Mouse (Mus musculus): ENCODE results near the gene Mark4. TPM values are rescaled to one million over a fixed set of nuclear protein-coding genes. Genes with fewer than 3 reads are reported as not detected.

The Mark4 gene
- polyA plus RNA-seq, 1 experiment from 2014 or later = 8.9 TPM

- no peak for DNase-seq (ENCODE audit: low spot score)
- H3K27ac ChIP-seq = peak overlapping the region; percentile 73
- peaks cover 51% of the 10 kb centered on the region for H3K27me3 ChIP-seq (ENCODE audit: insufficient read depth, poor library complexity, severe bottlenecking)
- no peaks in the 10 kb centered on the region for H3K9me3 ChIP-seq
- H3K36me3 ChIP-seq = 0 out of 2 replicates have a peak, but pooled peaks cover 2% of the 10 kb centered on the region
- H3K4me3 ChIP-seq = peak overlapping the region; percentile 45
- peaks cover 30% of the 10 kb centered on the region for H3K4me1 ChIP-seq
- WGBS = 6% methylated on average over 22 of the region's 22 CpGs
Measured at GRCm38 (mm10) chr7:19464367-19465307, 6.0 kb upstream of the Mark4 start.

- Histone ChIP-seq H3K27me3 (ENCODE audit: insufficient read depth, poor library complexity, severe bottlenecking) (peaks cover 36% of the 10 kb centered on the region), H3K4me1 (peaks cover 35% of the 10 kb centered on the region), H3K36me3 (no peaks in the 10 kb centered on the region), H3K4me3 (peak within 1 kb of the TSS; percentile 50), H3K27ac (peak within 1 kb of the TSS; percentile 74), H3K9me3 (no peaks in the 10 kb centered on the region)
- DNase-seq (ENCODE audit: low spot score) = no peak
- 16% methylated on average over 6 of the region's 6 CpGs for WGBS
Measured at GRCm38 (mm10) chr7:19462884-19463381, 4.3 kb upstream of the Mark4 start, which contains the start of gene Exoc3l2. Exoc3l2 (plus strand) TSS chr7:19463331.

- WGBS = 65% methylated on average over 4 of the region's 4 CpGs
- peaks cover 40% of the 10 kb centered on the region for H3K4me1 ChIP-seq
- no peaks in the 10 kb centered on the region for H3K36me3 ChIP-seq
- peak overlapping the region; percentile 74 for H3K27ac ChIP-seq
- no peaks in the 10 kb centered on the region for H3K9me3 ChIP-seq
- H3K27me3 ChIP-seq (ENCODE audit: insufficient read depth, poor library complexity, severe bottlenecking) = peaks cover 32% of the 10 kb centered on the region
- no peak overlapping the region for H3K4me3 ChIP-seq
- no peak for DNase-seq (ENCODE audit: low spot score)
Measured at GRCm38 (mm10) chr7:19462443-19462842, 3.8 kb upstream of the Mark4 start.

GRCm38 (mm10) chr7:19461488-19461887, 2.9 kb upstream of the Mark4 start:
- H3K9me3 ChIP-seq = no peaks in the 10 kb centered on the region
- no peak overlapping the region for H3K4me3 ChIP-seq
- no peak overlapping the region for H3K27ac ChIP-seq
- peaks cover 50% of the 10 kb centered on the region for H3K4me1 ChIP-seq
- peak; percentile 90 for DNase-seq (ENCODE audit: low spot score)
- WGBS = 15% methylated on average over 6 of the region's 6 CpGs
- peaks cover 23% of the 10 kb centered on the region for H3K27me3 ChIP-seq (ENCODE audit: insufficient read depth, poor library complexity, severe bottlenecking)
- H3K36me3 ChIP-seq = peaks cover 5% of the 10 kb centered on the region; the same call in 1 of the 2 replicates

GRCm38 (mm10) chr7:19460500-19460899, 1.9 kb upstream of the Mark4 start:
- Histone ChIP-seq H3K9me3 (no peaks in the 10 kb centered on the region), H3K27me3 (ENCODE audit: insufficient read depth, poor library complexity, severe bottlenecking) (peaks cover 14% of the 10 kb centered on the region), H3K27ac (no peak overlapping the region), H3K4me1 (peaks cover 57% of the 10 kb centered on the region), H3K36me3 (peaks cover 14% of the 10 kb centered on the region), H3K4me3 (no peak overlapping the region)
- 64% methylated on average over 1 of the region's 1 CpGs for WGBS
- no peak for DNase-seq (ENCODE audit: low spot score)

GRCm38 (mm10) chr7:19459144-19459870, 686 bp upstream of the Mark4 start:
- Histone ChIP-seq H3K9me3 (no peaks in the 10 kb centered on the region), H3K36me3 (peaks cover 24% of the 10 kb centered on the region), H3K4me3 (peak overlapping the region; percentile 99), H3K27me3 (ENCODE audit: insufficient read depth, poor library complexity, severe bottlenecking) (peaks cover 9% of the 10 kb centered on the region; the same call in 1 of the 2 replicates), H3K27ac (peak overlapping the region; percentile 92), H3K4me1 (peaks cover 46% of the 10 kb centered on the region)
- 19% methylated on average over 6 of the region's 6 CpGs for WGBS
- DNase-seq (ENCODE audit: low spot score) = no peak

- Histone ChIP-seq H3K36me3 (peaks cover 37% of the 10 kb centered on the region), H3K4me3 (peak overlapping the region; percentile 99), H3K4me1 (peaks cover 40% of the 10 kb centered on the region), H3K27ac (peak overlapping the region; percentile 92), H3K9me3 (no peaks in the 10 kb centered on the region), H3K27me3 (ENCODE audit: insufficient read depth, poor library complexity, severe bottlenecking) (0 out of 2 replicates have a peak, but pooled peaks cover 3% of the 10 kb centered on the region)
- DNase-seq (ENCODE audit: low spot score) = peak; percentile 91
- 0% methylated on average over 31 of the region's 31 CpGs for WGBS
Measured at GRCm38 (mm10) chr7:19458072-19458486, 542 bp downstream of the Mark4 start.

GRCm38 (mm10) chr7:19457414-19458071, 1.1 kb downstream of the Mark4 start:
- Histone ChIP-seq H3K27ac (peak overlapping the region; percentile 92), H3K36me3 (peaks cover 39% of the 10 kb centered on the region), H3K27me3 (ENCODE audit: insufficient read depth, poor library complexity, severe bottlenecking) (no peaks in the 10 kb centered on the region), H3K9me3 (no peaks in the 10 kb centered on the region), H3K4me1 (peaks cover 35% of the 10 kb centered on the region), H3K4me3 (peak overlapping the region; percentile 99)
- no peak for DNase-seq (ENCODE audit: low spot score)
- WGBS = 7% methylated on average over 14 of the region's 14 CpGs

GRCm38 (mm10) chr7:19456628-19457027, 2.0 kb downstream of the Mark4 start:
- Histone ChIP-seq H3K27me3 (ENCODE audit: insufficient read depth, poor library complexity, severe bottlenecking) (no peaks in the 10 kb centered on the region), H3K4me3 (peak overlapping the region; percentile 99; the same call in 1 of the 2 replicates), H3K36me3 (peaks cover 48% of the 10 kb centered on the region), H3K9me3 (no peaks in the 10 kb centered on the region), H3K27ac (no peak overlapping the region), H3K4me1 (peaks cover 32% of the 10 kb centered on the region)
- no peak for DNase-seq (ENCODE audit: low spot score)
- WGBS = 89% methylated on average over 7 of the region's 7 CpGs

- WGBS = 65% methylated on average over 11 of the region's 11 CpGs
- peaks cover 32% of the 10 kb centered on the region for H3K4me1 ChIP-seq
- no peak for DNase-seq (ENCODE audit: low spot score)
- H3K27me3 ChIP-seq (ENCODE audit: insufficient read depth, poor library complexity, severe bottlenecking) = no peaks in the 10 kb centered on the region
- H3K9me3 ChIP-seq = no peaks in the 10 kb centered on the region
- H3K36me3 ChIP-seq = peaks cover 55% of the 10 kb centered on the region
- no peak overlapping the region for H3K27ac ChIP-seq
- H3K4me3 ChIP-seq = 0 out of 2 replicates have a peak overlapping the region, but pooled peaks have one; percentile 19
Measured at GRCm38 (mm10) chr7:19455819-19456495, 2.7 kb downstream of the Mark4 start.

GRCm38 (mm10) chr7:19455186-19455585, 3.4 kb downstream of the Mark4 start:
- H3K4me3 ChIP-seq = no peak overlapping the region
- no peaks in the 10 kb centered on the region for H3K9me3 ChIP-seq
- no peak overlapping the region for H3K27ac ChIP-seq
- 89% methylated on average over 4 of the region's 4 CpGs for whole genome bisulfite sequencing
- peaks cover 62% of the 10 kb centered on the region for H3K36me3 ChIP-seq
- no peaks in the 10 kb centered on the region for H3K27me3 ChIP-seq (ENCODE audit: insufficient read depth, poor library complexity, severe bottlenecking)
- H3K4me1 ChIP-seq = peaks cover 32% of the 10 kb centered on the region
- DNase-seq (ENCODE audit: low spot score) = no peak

GRCm38 (mm10) chr7:19449165-19449564, 9.5 kb downstream of the Mark4 start:
- no peaks in the 10 kb centered on the region; the same call in 1 of the 2 replicates for H3K4me1 ChIP-seq
- no peak for DNase-seq (ENCODE audit: low spot score)
- H3K4me3 ChIP-seq = no peak overlapping the region
- peaks cover 93% of the 10 kb centered on the region for H3K36me3 ChIP-seq
- H3K27ac ChIP-seq = no peak overlapping the region
- H3K9me3 ChIP-seq = no peaks in the 10 kb centered on the region
- 77% methylated on average over 12 of the region's 12 CpGs for WGBS
- H3K27me3 ChIP-seq (ENCODE audit: insufficient read depth, poor library complexity, severe bottlenecking) = no peaks in the 10 kb centered on the region

Measured in heart, embryonic 10.5 days (tissue).